In the genomic region with DNA sequence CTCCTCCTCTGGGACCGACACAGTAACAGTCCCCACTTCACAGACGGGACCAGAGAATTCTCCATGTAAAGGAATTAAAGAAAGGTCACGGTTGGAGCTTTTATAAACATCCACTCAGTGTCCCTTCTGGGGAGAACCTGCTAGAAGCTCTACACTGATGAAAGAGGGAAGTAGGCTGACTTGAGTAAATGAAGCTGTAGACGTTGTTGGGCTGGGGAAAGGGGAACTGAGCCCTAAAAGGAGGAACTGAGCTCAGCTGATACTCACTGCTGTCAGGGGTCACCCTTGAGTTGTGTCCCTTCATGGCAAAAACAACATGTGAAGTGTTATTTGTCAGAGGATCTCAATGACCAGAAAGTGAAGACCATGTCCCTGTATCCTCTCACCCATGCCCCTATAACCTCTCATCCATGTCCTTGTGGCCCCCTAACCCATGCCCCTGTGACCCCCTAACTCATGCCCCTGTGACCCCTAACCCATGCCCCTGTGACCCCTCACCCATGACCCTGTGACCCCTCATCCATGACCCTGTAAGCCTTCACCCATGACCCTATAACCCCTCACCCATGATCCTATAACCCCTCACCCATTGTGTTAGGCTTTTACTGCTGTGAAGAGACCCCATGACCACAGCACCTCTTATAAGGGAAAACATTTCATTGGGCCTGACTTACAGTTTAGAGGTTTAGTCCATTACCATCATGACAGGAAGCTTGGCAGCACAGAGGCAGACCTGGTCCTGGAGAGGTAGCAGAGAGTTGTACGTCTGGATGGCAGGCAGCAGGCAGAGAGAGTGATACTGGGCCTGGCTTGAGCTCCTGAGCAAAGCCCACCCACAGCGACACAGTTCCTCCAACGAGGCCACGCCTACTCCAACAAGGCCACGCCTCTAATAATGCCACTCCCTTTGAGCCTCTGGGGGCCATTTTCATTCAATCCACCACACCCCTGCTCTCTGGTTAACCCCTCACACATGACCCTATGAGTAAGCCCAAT, we compare ENCODE assay signal across 11 mouse cellular contexts. TPM values are rescaled to one million over a fixed set of nuclear protein-coding genes. Genes with fewer than 3 reads are reported as not detected.
DNase-seq lines count a peak whose midpoint lies in the region; ATAC-seq and TF ChIP-seq lines count a peak whose summit lies in the region.
"Had no signal": no experiment of that assay in that cellular context is flagged by ENCODE, and none has a peak within 500 bp of the region (broad histone marks: within the 10 kb centered on the region; RNA-seq: fewer than 3 reads in every experiment).

No protein-coding gene starts in this region.

- ATAC-seq in kidney, postnatal 0 days (replicated peaks; ENCODE audit: low FRiP score, low read depth): no peak
- ATAC-seq in liver, embryonic 13.5 days (ENCODE audit: low read depth): no peak; the same call in 1 of the 2 replicates
- no peak for ATAC-seq in hindbrain, embryonic 11.5 days (ENCODE audit: low FRiP score)

- TF ChIP-seq POLR2A in MEL (IDR thresholded peaks at IDR 0.05; ENCODE audit: control insufficient read depth in 1 of 2, insufficient read depth in 1 of 2, low read depth in 1 of 2, low read length in 2 of 2, poor library complexity in 1 of 2): no peak

- no peak overlapping the region for H3K4me3 ChIP-seq in kidney, postnatal 0 days (replicated peaks; ENCODE audit: low read depth, low read length)
- H3K4me3 ChIP-seq in MEL (ENCODE audit: control insufficient read depth in 1 of 2, insufficient read depth in 1 of 2, low read depth in 2 of 2, low read length in 2 of 2): peak overlapping the region; percentile 26 to 42
- H3K4me3 ChIP-seq in liver, embryonic 13.5 days (replicated peaks): no peak overlapping the region
- no peak overlapping the region for H3K4me3 ChIP-seq in hindbrain, embryonic 11.5 days (ENCODE audit: low read depth, low read length)
- H3K4me3 ChIP-seq: heart, embryonic 13.5 days had no signal

- H3K27ac ChIP-seq in kidney, postnatal 0 days: no peak overlapping the region
- H3K27ac ChIP-seq in MEL (ENCODE audit: control insufficient read depth, low read depth, low read length): peak overlapping the region; percentile 76
- peak overlapping the region; percentile 53 for H3K27ac ChIP-seq in liver, embryonic 13.5 days
- no peak overlapping the region for H3K27ac ChIP-seq in hindbrain, embryonic 11.5 days (ENCODE audit: low read depth, low read length)
- H3K27ac ChIP-seq: heart, embryonic 13.5 days had no signal

- DNase-seq in kidney, postnatal 0 days (ENCODE audit: low spot score): peak; percentile 18
- no peak for DNase-seq in kidney, postnatal 10 days
- DNase-seq in MEL (ENCODE audit: low read depth, low spot score): peak; percentile 94
- DNase-seq in liver, embryonic 13.5 days: no peak
- DNase-seq in skeletal muscle tissue, adult 2 months (ENCODE audit: low read depth, low spot score): peak; percentile 74
- no peak for DNase-seq in urinary bladder, postnatal 36 days (ENCODE audit: low spot score in 2 of 2)
- DNase-seq in hindbrain, embryonic 11.5 days (ENCODE audit: low spot score): no peak
- no peak for DNase-seq in urinary bladder, postnatal 4 days (ENCODE audit: low spot score in 2 of 2)
- DNase-seq: cerebellum, postnatal 10 days; kidney, adult 18-20 months had no signal

- no peaks in the 10 kb centered on the region for H3K79me2 ChIP-seq in MEL (ENCODE audit: control insufficient read depth, insufficient read depth, low read length, poor library complexity)

- no peak for TF ChIP-seq CTCF in kidney, postnatal 0 days (IDR thresholded peaks at IDR 0.05; ENCODE audit: low read depth)
- TF ChIP-seq CTCF in MEL (IDR thresholded peaks at IDR 0.05 in 2 of 3, conservative IDR thresholded peaks at IDR 0.05 in 1 of 3; ENCODE audit: control insufficient read depth in 1 of 3, insufficient read depth in 1 of 3, low read depth in 2 of 3, low read length in 3 of 3, poor library complexity in 1 of 3, severe bottlenecking in 1 of 3): no peak

- H3K9ac ChIP-seq in kidney, postnatal 0 days (ENCODE audit: low read depth, low read length): no peak overlapping the region
- peak overlapping the region; percentile 53 for H3K9ac ChIP-seq in MEL (ENCODE audit: control insufficient read depth, low read depth, low read length, poor library complexity, severe bottlenecking)
- no peak overlapping the region for H3K9ac ChIP-seq in liver, embryonic 13.5 days
- no peak overlapping the region for H3K9ac ChIP-seq in hindbrain, embryonic 11.5 days (ENCODE audit: low read depth, low read length)
- H3K9ac ChIP-seq: heart, embryonic 13.5 days had no signal

- no peaks in the 10 kb centered on the region for H3K36me3 ChIP-seq in kidney, postnatal 0 days (ENCODE audit: insufficient read depth, low read length)
- peaks cover 0 to 6% of the 10 kb centered on the region in 2 experiments; a peak in 2 of 4 replicates for H3K36me3 ChIP-seq in MEL (ENCODE audit: control insufficient read depth in 1 of 2, insufficient read depth in 2 of 2, low read length in 2 of 2)
- H3K36me3 ChIP-seq in liver, embryonic 13.5 days: no peaks in the 10 kb centered on the region
- H3K36me3 ChIP-seq in hindbrain, embryonic 11.5 days (ENCODE audit: control insufficient read depth, insufficient read depth, low read length): no peaks in the 10 kb centered on the region
- H3K36me3 ChIP-seq: heart, embryonic 13.5 days had no signal

- no peak overlapping the region for H3K4me2 ChIP-seq in kidney, postnatal 0 days (ENCODE audit: low read length)
- no peak overlapping the region for H3K4me2 ChIP-seq in liver, embryonic 13.5 days
- H3K4me2 ChIP-seq in hindbrain, embryonic 11.5 days (replicated peaks; ENCODE audit: low read depth, low read length): no peak overlapping the region
- H3K4me2 ChIP-seq: heart, embryonic 13.5 days had no signal

- TF ChIP-seq RAD21 in MEL (IDR thresholded peaks at IDR 0.05; ENCODE audit: low read depth, low read length): no peak

- no peaks in the 10 kb centered on the region for H3K27me3 ChIP-seq in kidney, postnatal 0 days (ENCODE audit: insufficient read depth, low read length)
- no peaks in the 10 kb centered on the region for H3K27me3 ChIP-seq in MEL (ENCODE audit: control insufficient read depth in 1 of 2, insufficient read depth in 2 of 2, low read length in 2 of 2)
- H3K27me3 ChIP-seq in liver, embryonic 13.5 days: no peaks in the 10 kb centered on the region
- no peaks in the 10 kb centered on the region for H3K27me3 ChIP-seq in hindbrain, embryonic 11.5 days (ENCODE audit: control insufficient read depth, insufficient read depth, low read length)
- H3K27me3 ChIP-seq: heart, embryonic 13.5 days had no signal

- WGBS in kidney, postnatal 0 days: 68% methylated on average over 9 of the region's 9 CpGs
- WGBS in liver, embryonic 13.5 days (ENCODE audit: insufficient replicate concordance): 45% methylated on average over 9 of the region's 9 CpGs
- 77% methylated on average over 9 of the region's 9 CpGs for WGBS in hindbrain, embryonic 11.5 days

- TF ChIP-seq EP300 in MEL (IDR thresholded peaks at IDR 0.05; ENCODE audit: low read depth in 1 of 2, low read length in 2 of 2): peak; percentile 55 to 93

- 0 out of 2 replicates have a peak, but pooled peaks cover 4% of the 10 kb centered on the region for H3K4me1 ChIP-seq in kidney, postnatal 0 days (replicated peaks; ENCODE audit: insufficient read depth, low read length)
- peaks cover 2 to 17% of the 10 kb centered on the region in 2 experiments; a peak in 3 of 4 replicates for H3K4me1 ChIP-seq in MEL (ENCODE audit: control insufficient read depth in 1 of 2, insufficient read depth in 2 of 2, low read length in 2 of 2)
- peaks cover 15% of the 10 kb centered on the region for H3K4me1 ChIP-seq in liver, embryonic 13.5 days (replicated peaks)
- H3K4me1 ChIP-seq in hindbrain, embryonic 11.5 days (replicated peaks; ENCODE audit: control insufficient read depth, insufficient read depth, low read length): no peaks in the 10 kb centered on the region

- no peaks in the 10 kb centered on the region for H3K9me3 ChIP-seq in kidney, postnatal 0 days (replicated peaks; ENCODE audit: low read length)
- no peaks in the 10 kb centered on the region for H3K9me3 ChIP-seq in MEL (replicated peaks; ENCODE audit: insufficient read depth, low read length)
- no peaks in the 10 kb centered on the region for H3K9me3 ChIP-seq in liver, embryonic 13.5 days (replicated peaks)
- no peaks in the 10 kb centered on the region for H3K9me3 ChIP-seq in hindbrain, embryonic 11.5 days (ENCODE audit: control insufficient read depth, low read length)
- H3K9me3 ChIP-seq: heart, embryonic 13.5 days had no signal

TF ChIP-seq in MEL, 35 proteins besides CTCF, POLR2A, EP300 and RAD21:
- TF ChIP-seq RCOR1 (IDR thresholded peaks at IDR 0.05; ENCODE audit: low read depth, low read length): 0 out of 2 replicates have a peak, but pooled peaks have one; percentile 18
- TF ChIP-seq TBP (IDR thresholded peaks at IDR 0.05; ENCODE audit: low read depth, low read length): peak; percentile 45; the same call in 1 of the 2 replicates
- TF ChIP-seq NELFE (IDR thresholded peaks at IDR 0.05; ENCODE audit: low read depth, low read length): no peak
- peak; percentile 82; the same call in 1 of the 2 replicates for TF ChIP-seq SIN3A (IDR thresholded peaks at IDR 0.05; ENCODE audit: low read length)
- TF ChIP-seq ETS1 (IDR thresholded peaks at IDR 0.05; ENCODE audit: low read depth, low read length): peak; percentile 95
- TF ChIP-seq USF2 (IDR thresholded peaks at IDR 0.05; ENCODE audit: borderline replicate concordance in 1 of 2, insufficient read depth in 1 of 2, low read depth in 1 of 2, low read length in 2 of 2): no peak

RNA-seq across cellular contexts. Expression of gene Syk, which starts 10.2 kb away (rescaled TPM):
- polyA plus RNA-seq in kidney, postnatal 0 days (2015; fragmentation: Nextera tagmentation; extraction: Ambion mirVana): 3.3 and 3.8 TPM in 2 replicates
- total RNA-seq in MEL (2012; rRNA removed): 13.3 and 14.4 TPM in 2 replicates
- polyA plus RNA-seq in MEL (2012; ENCODE audit: insufficient read depth in 1 of 2, insufficient read length in 2 of 2, low read depth in 1 of 2, low replicate concordance in 2 of 2, missing spikeins in 1 of 2): 10 to 100 TPM in 1 of 2 experiments, not detected in 1; 23.8 TPM
- 4.4 and 5.0 TPM in 2 replicates for polyA plus RNA-seq in liver, embryonic 13.5 days (2015; fragmentation: Nextera tagmentation; extraction: Ambion mirVana)
- 4.0 and 4.4 TPM in 2 replicates for polyA plus RNA-seq in hindbrain, embryonic 11.5 days (2014; fragmentation: Nextera tagmentation; extraction: Ambion mirVana)

RNA-seq across cellular contexts. Expression of gene Diras2, which starts 41.7 kb away (rescaled TPM):
- polyA plus RNA-seq in kidney, postnatal 0 days (2015; fragmentation: Nextera tagmentation; extraction: Ambion mirVana): 0.04 and 0.08 TPM in 2 replicates
- total RNA-seq in MEL (2012; rRNA removed): not detected in 2 replicates
- polyA plus RNA-seq in MEL (2012; ENCODE audit: insufficient read depth in 1 of 2, insufficient read length in 2 of 2, low read depth in 1 of 2, low replicate concordance in 2 of 2, missing spikeins in 1 of 2): not detected
- 0.02 and 0.09 TPM in 2 replicates for polyA plus RNA-seq in liver, embryonic 13.5 days (2015; fragmentation: Nextera tagmentation; extraction: Ambion mirVana)
- polyA plus RNA-seq in hindbrain, embryonic 11.5 days (2014; fragmentation: Nextera tagmentation; extraction: Ambion mirVana): 0.24 and 0.40 TPM in 2 replicates

Comparison
In these comparisons a context has a peak if more than half of its experiments do, and no peak if none do; other contexts are left out.
1. DNase-seq: peak in kidney, postnatal 0 days (single experiment), MEL (single experiment) and skeletal muscle tissue, adult 2 months (single experiment); none in kidney, postnatal 10 days (single experiment), liver, embryonic 13.5 days (single experiment), urinary bladder, postnatal 36 days (0 of 2), hindbrain, embryonic 11.5 days (single experiment) and urinary bladder, postnatal 4 days (0 of 2).
2. H3K27ac ChIP-seq: peak in MEL (single experiment) and liver, embryonic 13.5 days (single experiment); none in kidney, postnatal 0 days (single experiment) and hindbrain, embryonic 11.5 days (single experiment).
3. H3K4me3 ChIP-seq: peak in MEL (2 of 2); none in kidney, postnatal 0 days (single experiment), liver, embryonic 13.5 days (single experiment) and hindbrain, embryonic 11.5 days (single experiment).